ENCODE assay signal across 25 mouse cellular contexts in the genomic region with DNA sequence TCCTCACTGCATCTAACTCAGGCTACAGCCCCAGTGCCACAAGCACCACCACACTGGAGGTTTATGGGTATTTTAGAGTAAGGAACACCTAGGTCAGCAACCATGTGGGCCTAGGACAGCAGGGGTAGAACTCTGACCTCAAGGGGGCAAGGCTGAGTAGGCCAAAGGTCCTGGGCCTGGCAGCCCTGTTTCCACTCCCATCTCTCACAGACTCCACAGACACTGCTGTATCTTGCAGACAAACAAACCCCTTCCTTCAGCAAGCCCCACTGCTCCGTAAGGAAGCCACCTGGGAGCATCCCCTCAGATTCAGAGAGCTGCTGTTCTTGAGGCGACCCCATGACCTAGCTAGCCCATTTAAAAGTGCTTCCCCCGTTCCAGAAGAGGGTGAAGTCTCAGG. TPM values are rescaled to one million over a fixed set of nuclear protein-coding genes. Genes with fewer than 3 reads are reported as not detected.
DNase-seq lines count a peak whose midpoint lies in the region; ATAC-seq lines count a peak whose summit lies in the region.
"Had no signal": no experiment of that assay in that cellular context is flagged by ENCODE, and none has a peak within 500 bp of the region (broad histone marks: within the 10 kb centered on the region; RNA-seq: fewer than 3 reads in every experiment).

No protein-coding gene starts in this region.

- no peak overlapping the region for H3K4me2 ChIP-seq in liver, embryonic 15.5 days
- H3K4me2 ChIP-seq in liver, embryonic 12.5 days = no peak overlapping the region
- H3K4me2 ChIP-seq: embryonic facial prominence, embryonic 15.5 days; heart, embryonic 11.5 days; hindbrain, embryonic 13.5 days had no signal

- WGBS in liver, embryonic 15.5 days (ENCODE audit: insufficient replicate concordance) = 78% methylated on average over 3 of the region's 3 CpGs
- WGBS in liver, embryonic 12.5 days (ENCODE audit: insufficient replicate concordance) = 84% methylated on average over 3 of the region's 3 CpGs

- intact Hi-C loops in heart, postnatal 10 days (cut with DNase I) = no loop called here

- no peaks in the 10 kb centered on the region for H3K9me3 ChIP-seq in liver, embryonic 15.5 days (replicated peaks)
- H3K9me3 ChIP-seq in liver, embryonic 12.5 days (replicated peaks) = no peaks in the 10 kb centered on the region
- H3K9me3 ChIP-seq: embryonic facial prominence, embryonic 15.5 days; hindbrain, embryonic 10.5 days; hindbrain, embryonic 13.5 days had no signal

- H3K4me1 ChIP-seq in liver, embryonic 15.5 days (replicated peaks) = peaks cover 58% of the 10 kb centered on the region
- H3K4me1 ChIP-seq in liver, embryonic 12.5 days = peaks cover 55% of the 10 kb centered on the region

- no peaks in the 10 kb centered on the region; the same call in 1 of the 2 replicates for H3K27me3 ChIP-seq in liver, embryonic 15.5 days
- H3K27me3 ChIP-seq in liver, embryonic 12.5 days (replicated peaks) = peaks cover 6% of the 10 kb centered on the region; the same call in 1 of the 2 replicates
- H3K27me3 ChIP-seq: embryonic facial prominence, embryonic 15.5 days had no signal

- no peaks in the 10 kb centered on the region for H3K36me3 ChIP-seq in liver, embryonic 15.5 days (replicated peaks)
- H3K36me3 ChIP-seq in liver, embryonic 12.5 days = no peaks in the 10 kb centered on the region
- H3K36me3 ChIP-seq: embryonic facial prominence, embryonic 15.5 days; hindbrain, embryonic 10.5 days; hindbrain, embryonic 13.5 days had no signal

- no peak overlapping the region for H3K9ac ChIP-seq in liver, embryonic 15.5 days
- no peak overlapping the region for H3K9ac ChIP-seq in liver, embryonic 12.5 days
- H3K9ac ChIP-seq: embryonic facial prominence, embryonic 15.5 days; hindbrain, embryonic 13.5 days had no signal

- no peak for ATAC-seq in liver, embryonic 15.5 days (ENCODE audit: insufficient read depth)
- no peak for ATAC-seq in liver, embryonic 12.5 days
- ATAC-seq: CD4-positive, CD25-positive, alpha-beta regulatory T cell, adult 4 months; forebrain, embryonic 16.5 days; hindbrain, embryonic 16.5 days had no signal

- H3K4me3 ChIP-seq in liver, embryonic 15.5 days (replicated peaks) = no peak overlapping the region
- no peak overlapping the region for H3K4me3 ChIP-seq in liver, embryonic 12.5 days
- H3K4me3 ChIP-seq: embryonic facial prominence, embryonic 15.5 days; hindbrain, embryonic 10.5 days; hindbrain, embryonic 13.5 days had no signal

- peak overlapping the region; percentile 63; the same call in 1 of the 2 replicates for H3K27ac ChIP-seq in liver, embryonic 15.5 days (replicated peaks)
- no peak overlapping the region for H3K27ac ChIP-seq in liver, embryonic 12.5 days
- H3K27ac ChIP-seq: embryonic facial prominence, embryonic 15.5 days; hindbrain, embryonic 10.5 days; hindbrain, embryonic 13.5 days had no signal

- DNase-seq in heart, adult 11 months = peak; percentile 88
- DNase-seq in heart, postnatal 10 days = no peak
- DNase-seq in thymus, postnatal 14 days = peak; percentile 48
- DNase-seq in thymus, postnatal 0 days (ENCODE audit: low spot score) = no peak
- DNase-seq in thymus, postnatal 4 days = peak; percentile 45
- no peak for DNase-seq in adrenal gland, postnatal 25 days
- DNase-seq: adrenal gland, adult 2 months; adrenal gland, postnatal 14 days; cerebellum, adult 11-12 months; cerebellum, adult 8-10 months; cerebellum, postnatal 10 days; cerebellum, postnatal 36 days; embryo, embryonic 11 days; gastrocnemius, postnatal 10 days; gastrocnemius, postnatal 36 days; heart, postnatal 36 days had no signal

RNA-seq across cellular contexts. Expression of a gene that starts 32.9 kb away (rescaled TPM):
- under 1 TPM; 0.72 to 0.87 TPM for total RNA-seq in heart, postnatal 10 days (2021)
- 78.9 and 85.1 TPM in 2 replicates for polyA plus RNA-seq in liver, embryonic 15.5 days (2015; fragmentation: Nextera tagmentation; extraction: Ambion mirVana)
- 119 and 123 TPM in 2 replicates for polyA plus RNA-seq in liver, embryonic 12.5 days (2016; fragmentation: Nextera tagmentation; extraction: Ambion mirVana)
- polyA plus RNA-seq in thymus, postnatal 0 days (2015; fragmentation: Nextera tagmentation; extraction: Ambion mirVana) = 81.1 and 91.3 TPM in 2 replicates
- total RNA-seq in adrenal gland, postnatal 25 days (2021) = 4.1 and 4.7 TPM in 2 replicates

Comparison
In these comparisons a context has a peak if more than half of its experiments do, and no peak if none do; other contexts are left out.
1. DNase-seq: peak in heart, adult 11 months (single experiment), thymus, postnatal 14 days (single experiment) and thymus, postnatal 4 days (single experiment); none in heart, postnatal 10 days (0 of 2), thymus, postnatal 0 days (single experiment) and adrenal gland, postnatal 25 days (single experiment).